Comparison of ENCODE assay signal across 8 mouse cellular contexts in genomic region chr6:48444310-48445180, GRCm38 (mm10). TPM values are rescaled to one million over a fixed set of nuclear protein-coding genes. Genes with fewer than 3 reads are reported as not detected.
A peak's percentile ranks its signal among the peaks of the same experiment; 100 is the strongest.
DNase-seq lines count a peak whose midpoint lies in the region; ATAC-seq and TF ChIP-seq lines count a peak whose summit lies in the region.

No protein-coding gene starts in this region.

- H3K4me2 ChIP-seq in embryonic facial prominence, embryonic 13.5 days: peak overlapping the region; percentile 75
- H3K4me2 ChIP-seq in heart, embryonic 12.5 days: peak overlapping the region; percentile 92
- H3K4me2 ChIP-seq in lung, embryonic 16.5 days (ENCODE audit: low read depth, low read length): peak overlapping the region; percentile 79

- peaks cover 89% of the 10 kb centered on the region for H3K27me3 ChIP-seq in E14TG2a.4 (ENCODE audit: insufficient read depth, low read length)
- H3K27me3 ChIP-seq in embryonic facial prominence, embryonic 13.5 days: peaks cover 8% of the 10 kb centered on the region
- peaks cover 12% of the 10 kb centered on the region for H3K27me3 ChIP-seq in heart, embryonic 12.5 days (replicated peaks)
- H3K27me3 ChIP-seq in lung, embryonic 16.5 days (ENCODE audit: control insufficient read depth, insufficient read depth, low read depth, low read length): no peaks in the 10 kb centered on the region

- WGBS in embryonic facial prominence, embryonic 13.5 days: 2% methylated on average over 33 of the region's 34 CpGs
- 1% methylated on average over 33 of the region's 34 CpGs for WGBS in heart, embryonic 12.5 days
- under 1% methylated on average over 32 of the region's 34 CpGs for WGBS in lung, embryonic 16.5 days

- peaks cover 35% of the 10 kb centered on the region for H3K4me1 ChIP-seq in E14TG2a.4 (replicated peaks; ENCODE audit: low read depth, low read length)
- H3K4me1 ChIP-seq in embryonic facial prominence, embryonic 13.5 days: peaks cover 50% of the 10 kb centered on the region
- peaks cover 41% of the 10 kb centered on the region for H3K4me1 ChIP-seq in heart, embryonic 12.5 days (replicated peaks)
- peaks cover 24% of the 10 kb centered on the region for H3K4me1 ChIP-seq in lung, embryonic 16.5 days (replicated peaks; ENCODE audit: control insufficient read depth, insufficient read depth, low read length)

- H3K36me3 ChIP-seq in E14TG2a.4 (ENCODE audit: insufficient read depth, low read length): no peaks in the 10 kb centered on the region
- H3K36me3 ChIP-seq in embryonic facial prominence, embryonic 13.5 days: peaks cover 32% of the 10 kb centered on the region
- H3K36me3 ChIP-seq in heart, embryonic 12.5 days: peaks cover 25% of the 10 kb centered on the region
- H3K36me3 ChIP-seq in lung, embryonic 16.5 days (ENCODE audit: control insufficient read depth, insufficient read depth, low read length): peaks cover 21% of the 10 kb centered on the region

- peak; percentile 86 to 94 for DNase-seq in adrenal gland, postnatal 36 days
- peak; percentile 94 to 96 for DNase-seq in kidney, postnatal 36 days
- peak; percentile 43 for DNase-seq in retina, adult 2 months (ENCODE audit: low read depth, low spot score)

- peak; percentile 44 for ATAC-seq in embryonic facial prominence, embryonic 13.5 days (ENCODE audit: insufficient number of reproducible peaks, insufficient read depth, low FRiP score, low TSS enrichment, low read depth)
- ATAC-seq in heart, embryonic 12.5 days (ENCODE audit: insufficient number of reproducible peaks, low FRiP score): peak; percentile 71
- peak; percentile 74 for ATAC-seq in lung, embryonic 16.5 days (ENCODE audit: low read depth)
- no peak for ATAC-seq in inflammation-experienced regulatory T-cells, adult 6 months

- H3K9me3 ChIP-seq in E14TG2a.4 (ENCODE audit: low read length): peaks cover 14% of the 10 kb centered on the region
- H3K9me3 ChIP-seq in embryonic facial prominence, embryonic 13.5 days: no peaks in the 10 kb centered on the region
- H3K9me3 ChIP-seq in heart, embryonic 12.5 days (replicated peaks): no peaks in the 10 kb centered on the region
- no peaks in the 10 kb centered on the region for H3K9me3 ChIP-seq in lung, embryonic 16.5 days (ENCODE audit: control insufficient read depth, low read length)

- H3K9ac ChIP-seq in embryonic facial prominence, embryonic 13.5 days: peak overlapping the region; percentile 94
- peak overlapping the region; percentile 93 for H3K9ac ChIP-seq in heart, embryonic 12.5 days
- peak overlapping the region; percentile 95 for H3K9ac ChIP-seq in lung, embryonic 16.5 days (ENCODE audit: low read length)

- no peak for TF ChIP-seq CTCF in E14TG2a.4 (conservative IDR thresholded peaks at IDR 0.05; ENCODE audit: low read length)

- peak overlapping the region; percentile 85 for H3K4me3 ChIP-seq in E14TG2a.4 (replicated peaks; ENCODE audit: low read length)
- peak overlapping the region; percentile 90 for H3K4me3 ChIP-seq in embryonic facial prominence, embryonic 13.5 days
- peak overlapping the region; percentile 89 for H3K4me3 ChIP-seq in heart, embryonic 12.5 days
- H3K4me3 ChIP-seq in lung, embryonic 16.5 days (ENCODE audit: low read length): peak overlapping the region; percentile 84

- H3K27ac ChIP-seq in embryonic facial prominence, embryonic 13.5 days: peak overlapping the region; percentile 96
- peak overlapping the region; percentile 95 for H3K27ac ChIP-seq in heart, embryonic 12.5 days (ENCODE audit: poor library complexity, severe bottlenecking)
- H3K27ac ChIP-seq in lung, embryonic 16.5 days (ENCODE audit: low read length): peak overlapping the region; percentile 96

RNA-seq across cellular contexts. Expression of gene Zfp467, which starts 1.1 kb away (rescaled TPM):
- total RNA-seq in adrenal gland, postnatal 36 days (2021): 10 to 100 TPM; 31.2 to 62.6 TPM
- polyA plus RNA-seq in embryonic facial prominence, embryonic 13.5 days (2015; fragmentation: Nextera tagmentation; extraction: Ambion mirVana): 30.2 and 31.6 TPM in 2 replicates
- 17.1 and 20.4 TPM in 2 replicates for polyA plus RNA-seq in heart, embryonic 12.5 days (2016; fragmentation: Nextera tagmentation; extraction: Ambion mirVana)
- 21.0 and 22.6 TPM in 2 replicates for polyA plus RNA-seq in lung, embryonic 16.5 days (2015; fragmentation: Nextera tagmentation; extraction: Ambion mirVana)
- 10 to 100 TPM in 1 of 3 experiments, 1 to 10 TPM in 2; 4.5 to 10.4 (median 8.2) TPM for polyA plus RNA-seq in inflammation-experienced regulatory T-cells, adult 6 months (2017; shearing (Covaris generic))

RNA-seq across cellular contexts. Expression of gene Sspo, which starts 3.5 kb away (rescaled TPM):
- total RNA-seq in adrenal gland, postnatal 36 days (2021): 1 to 10 TPM; 1.9 to 2.4 TPM
- 0.25 and 0.46 TPM in 2 replicates for polyA plus RNA-seq in embryonic facial prominence, embryonic 13.5 days (2015; fragmentation: Nextera tagmentation; extraction: Ambion mirVana)
- 0.61 and 0.64 TPM in 2 replicates for polyA plus RNA-seq in heart, embryonic 12.5 days (2016; fragmentation: Nextera tagmentation; extraction: Ambion mirVana)
- polyA plus RNA-seq in lung, embryonic 16.5 days (2015; fragmentation: Nextera tagmentation; extraction: Ambion mirVana): 0.14 and 0.36 TPM in 2 replicates
- polyA plus RNA-seq in inflammation-experienced regulatory T-cells, adult 6 months (2017; shearing (Covaris generic)): 1 to 10 TPM in 1 of 3 experiments, under 1 TPM in 2; 0.54 to 1.2 (median 0.97) TPM

RNA-seq across cellular contexts. Expression of gene Krba1, which starts 49.2 kb away (rescaled TPM):
- total RNA-seq in adrenal gland, postnatal 36 days (2021): 10 to 100 TPM; 19.2 to 37.3 TPM
- polyA plus RNA-seq in embryonic facial prominence, embryonic 13.5 days (2015; fragmentation: Nextera tagmentation; extraction: Ambion mirVana): 25.8 and 28.0 TPM in 2 replicates
- polyA plus RNA-seq in heart, embryonic 12.5 days (2016; fragmentation: Nextera tagmentation; extraction: Ambion mirVana): 21.2 and 21.8 TPM in 2 replicates
- 20.4 and 20.7 TPM in 2 replicates for polyA plus RNA-seq in lung, embryonic 16.5 days (2015; fragmentation: Nextera tagmentation; extraction: Ambion mirVana)
- polyA plus RNA-seq in inflammation-experienced regulatory T-cells, adult 6 months (2017; shearing (Covaris generic)): 10 to 100 TPM in 2 of 3 experiments, 1 to 10 TPM in 1; 9.2 to 19.7 (median 12.2) TPM

Comparison
In these comparisons a context has a peak if more than half of its experiments do, and no peak if none do; other contexts are left out.
1. DNase-seq: peak in every context shown above with its lines; median percentile 95 in kidney, postnatal 36 days; 90 in adrenal gland, postnatal 36 days; 43 in retina, adult 2 months.